Comparison of ENCODE assay signal across 22 mouse cellular contexts in genomic region chr12:89977479-89977878, GRCm38 (mm10).
DNase-seq lines count a peak whose midpoint lies in the region; ATAC-seq lines count a peak whose summit lies in the region.
"Had no signal": no experiment of that assay in that cellular context is flagged by ENCODE, and none has a peak within 500 bp of the region (broad histone marks: within the 10 kb centered on the region; RNA-seq: fewer than 3 reads in every experiment).

No protein-coding gene starts in this region.

- no peak overlapping the region for H3K4me2 ChIP-seq in limb, embryonic 15.5 days
- H3K4me2 ChIP-seq in embryonic facial prominence, embryonic 13.5 days, result no peak overlapping the region
- H3K4me2 ChIP-seq in intestine, embryonic 16.5 days (ENCODE audit: low read depth, low read length), result no peak overlapping the region
- H3K4me2 ChIP-seq: heart, embryonic 15.5 days; liver, embryonic 11.5 days had no signal

- peaks cover 2% of the 10 kb centered on the region; the same call in 1 of the 2 replicates for H3K4me1 ChIP-seq in limb, embryonic 15.5 days
- no peaks in the 10 kb centered on the region; the same call in 1 of the 2 replicates for H3K4me1 ChIP-seq in limb, embryonic 10.5 days
- H3K4me1 ChIP-seq in embryonic facial prominence, embryonic 13.5 days, result peaks cover 13% of the 10 kb centered on the region
- H3K4me1 ChIP-seq in intestine, embryonic 16.5 days (ENCODE audit: control insufficient read depth, insufficient read depth, low read length), result peaks cover 5% of the 10 kb centered on the region; the same call in 1 of the 2 replicates
- H3K4me1 ChIP-seq: heart, embryonic 15.5 days; megakaryocyte, embryonic 14.5 days had no signal

- 0 out of 2 replicates have a peak overlapping the region, but pooled peaks have one; percentile 27 for H3K27ac ChIP-seq in limb, embryonic 15.5 days
- no peak overlapping the region for H3K27ac ChIP-seq in limb, embryonic 10.5 days
- H3K27ac ChIP-seq in embryonic facial prominence, embryonic 13.5 days, result peak overlapping the region; percentile 86
- no peak overlapping the region; the same call in 1 of the 2 replicates for H3K27ac ChIP-seq in intestine, embryonic 16.5 days (ENCODE audit: low read length)
- H3K27ac ChIP-seq: heart, embryonic 15.5 days had no signal

- H3K9me3 ChIP-seq in limb, embryonic 15.5 days, result no peaks in the 10 kb centered on the region
- no peaks in the 10 kb centered on the region for H3K9me3 ChIP-seq in limb, embryonic 10.5 days (replicated peaks)
- no peaks in the 10 kb centered on the region for H3K9me3 ChIP-seq in embryonic facial prominence, embryonic 13.5 days
- H3K9me3 ChIP-seq in intestine, embryonic 16.5 days (ENCODE audit: control insufficient read depth, low read length), result no peaks in the 10 kb centered on the region
- H3K9me3 ChIP-seq: heart, embryonic 15.5 days; megakaryocyte, embryonic 14.5 days had no signal

- no peak overlapping the region for H3K9ac ChIP-seq in limb, embryonic 15.5 days
- H3K9ac ChIP-seq in embryonic facial prominence, embryonic 13.5 days, result no peak overlapping the region
- H3K9ac ChIP-seq in intestine, embryonic 16.5 days (ENCODE audit: low read depth, low read length), result no peak overlapping the region
- H3K9ac ChIP-seq: heart, embryonic 15.5 days had no signal

- no peak overlapping the region for H3K4me3 ChIP-seq in limb, embryonic 15.5 days
- no peak overlapping the region for H3K4me3 ChIP-seq in limb, embryonic 10.5 days
- H3K4me3 ChIP-seq in embryonic facial prominence, embryonic 13.5 days, result no peak overlapping the region
- H3K4me3 ChIP-seq in intestine, embryonic 16.5 days (ENCODE audit: low read length), result no peak overlapping the region
- H3K4me3 ChIP-seq: heart, embryonic 15.5 days; megakaryocyte, embryonic 14.5 days; myocyte had no signal

- no peak for DNase-seq in frontal cortex, postnatal 25 days (ENCODE audit: low spot score in 2 of 2)
- no peak for DNase-seq in limb, embryonic 10.5 days (ENCODE audit: low spot score)
- peak; percentile 17 to 55 for DNase-seq in frontal cortex, postnatal 36 days (ENCODE audit: low spot score in 2 of 2)
- DNase-seq: adrenal gland, adult 8-10 months; cerebellum, postnatal 10 days; gastrocnemius, postnatal 36 days; kidney, adult 8-10 months; kidney, postnatal 25 days; lung, adult 18-20 months; lung, postnatal 14 days; midbrain, embryonic 14.5 days; thymus, postnatal 25 days had no signal

- WGBS in limb, embryonic 15.5 days, result 68% methylated on average over 5 of the region's 5 CpGs
- 82% methylated on average over 5 of the region's 5 CpGs for WGBS in limb, embryonic 10.5 days
- WGBS in embryonic facial prominence, embryonic 13.5 days, result 64% methylated on average over 5 of the region's 5 CpGs
- WGBS in intestine, embryonic 16.5 days, result 63% methylated on average over 5 of the region's 5 CpGs

- H3K27me3 ChIP-seq in limb, embryonic 15.5 days, result no peaks in the 10 kb centered on the region
- no peaks in the 10 kb centered on the region for H3K27me3 ChIP-seq in limb, embryonic 10.5 days (ENCODE audit: low read depth, poor library complexity, severe bottlenecking)
- no peaks in the 10 kb centered on the region for H3K27me3 ChIP-seq in embryonic facial prominence, embryonic 13.5 days
- H3K27me3 ChIP-seq in intestine, embryonic 16.5 days (replicated peaks; ENCODE audit: control insufficient read depth, insufficient read depth, low read length), result no peaks in the 10 kb centered on the region
- H3K27me3 ChIP-seq: heart, embryonic 15.5 days; megakaryocyte, embryonic 14.5 days; Patski had no signal

- no peaks in the 10 kb centered on the region for H3K36me3 ChIP-seq in limb, embryonic 15.5 days
- H3K36me3 ChIP-seq in limb, embryonic 10.5 days, result no peaks in the 10 kb centered on the region
- H3K36me3 ChIP-seq in embryonic facial prominence, embryonic 13.5 days, result no peaks in the 10 kb centered on the region
- no peaks in the 10 kb centered on the region for H3K36me3 ChIP-seq in intestine, embryonic 16.5 days (ENCODE audit: control insufficient read depth, insufficient read depth, low read length)
- H3K36me3 ChIP-seq: heart, embryonic 15.5 days had no signal

- peak; percentile 95 for ATAC-seq in frontal cortex, adult (ENCODE audit: low TSS enrichment)
- ATAC-seq in limb, embryonic 15.5 days (ENCODE audit: insufficient number of reproducible peaks, low FRiP score, low TSS enrichment, low read depth), result no peak
- no peak for ATAC-seq in embryonic facial prominence, embryonic 13.5 days (ENCODE audit: insufficient number of reproducible peaks, insufficient read depth, low FRiP score, low TSS enrichment, low read depth)
- ATAC-seq in intestine, embryonic 16.5 days, result no peak
- ATAC-seq: inflammation-experienced regulatory T-cells, adult 6 months had no signal

Comparison
In these comparisons a context has a peak if more than half of its experiments do, and no peak if none do; other contexts are left out.
1. DNase-seq: peak in frontal cortex, postnatal 36 days (2 of 2); none in frontal cortex, postnatal 25 days (0 of 2) and limb, embryonic 10.5 days (single experiment).
2. H3K27ac ChIP-seq: peak in limb, embryonic 15.5 days (single experiment) and embryonic facial prominence, embryonic 13.5 days (single experiment); none in limb, embryonic 10.5 days (single experiment) and intestine, embryonic 16.5 days (single experiment).